Mouse (Mus musculus) embryonic facial prominence, embryonic 13.5 days (tissue): ENCODE data around the gene Tbc1d22a. TPM values are rescaled to one million over a fixed set of nuclear protein-coding genes. Genes with fewer than 3 reads are reported as not detected.
A peak's percentile ranks its signal among the peaks of the same experiment; 100 is the strongest.
"Not testable (repeated sequence)": the region's sequence is repeated elsewhere in the genome, so short reads cannot be mapped to it uniquely, and the experiment has no call there.

ENCODE experiments used
- ATAC-seq: fragments of 200-750 bp; cut with Nextera tagmentation; 2 replicates; pipeline ENCODE4 v1.8.0; 2017; ENCODE audit warnings: low read depth; ENCODE audit not compliant: insufficient number of reproducible peaks, insufficient read depth, low FRiP score, low TSS enrichment
- H3K27ac ChIP-seq: fragments of 300-500 bp; sonication (generic); 2 replicates; pipeline ENCODE4 v1.5.1; 2015; ENCODE audit warnings: moderate library complexity, mild to moderate bottlenecking, inconsistent platforms
- H3K27me3 ChIP-seq: fragments of 300-500 bp; sonication (generic); 2 replicates; pipeline ENCODE4 v1.6.1; 2015; ENCODE audit warnings: mild to moderate bottlenecking, inconsistent platforms
- H3K36me3 ChIP-seq: fragments of 300-500 bp; sonication (generic); 2 replicates; pipeline ENCODE4 v1.6.1; 2015; ENCODE audit warnings: mild to moderate bottlenecking, inconsistent platforms
- H3K4me1 ChIP-seq: fragments of 300-500 bp; sonication (generic); 2 replicates; pipeline ENCODE4 v1.6.1; 2015; ENCODE audit warnings: inconsistent platforms
- H3K4me2 ChIP-seq: fragments of 300-500 bp; sonication (generic); 2 replicates; pipeline ENCODE4 v1.6.1; 2015; ENCODE audit warnings: moderate library complexity, mild to moderate bottlenecking, inconsistent platforms
- H3K4me3 ChIP-seq: fragments of 300-500 bp; sonication (generic); 2 replicates; pipeline ENCODE4 v1.5.1; 2015; ENCODE audit warnings: mild to moderate bottlenecking, inconsistent platforms
- H3K9ac ChIP-seq: fragments of 300-500 bp; sonication (generic); 2 replicates; pipeline ENCODE4 v1.6.1; 2015; ENCODE audit warnings: mild to moderate bottlenecking, inconsistent platforms
- H3K9me3 ChIP-seq: fragments of 300-500 bp; sonication (generic); 2 replicates; pipeline ENCODE4 v1.6.1; 2016; ENCODE audit warnings: inconsistent platforms
- WGBS: fragments of 180-500 bp; shearing (Covaris S2); methylation state at CpG from one replicate; pipeline ENCODE4 v1.1.7; 2015; ENCODE audit warnings: mixed read lengths; 5-methylcytosine and 5-hydroxymethylcytosine counted together
- polyA plus RNA-seq: library from polyadenylated mRNA; unstranded; fragments of >200 nt; fragmentation: Nextera tagmentation; extraction: Ambion mirVana; gene quantifications from 2 replicates; pipeline ENCODE4 v1.2.1, GENCODE M21; 2015

Gene Tbc1d22a
- polyA plus RNA-seq, 1 experiment from 2014 or later: 10.8 TPM

DNA sequence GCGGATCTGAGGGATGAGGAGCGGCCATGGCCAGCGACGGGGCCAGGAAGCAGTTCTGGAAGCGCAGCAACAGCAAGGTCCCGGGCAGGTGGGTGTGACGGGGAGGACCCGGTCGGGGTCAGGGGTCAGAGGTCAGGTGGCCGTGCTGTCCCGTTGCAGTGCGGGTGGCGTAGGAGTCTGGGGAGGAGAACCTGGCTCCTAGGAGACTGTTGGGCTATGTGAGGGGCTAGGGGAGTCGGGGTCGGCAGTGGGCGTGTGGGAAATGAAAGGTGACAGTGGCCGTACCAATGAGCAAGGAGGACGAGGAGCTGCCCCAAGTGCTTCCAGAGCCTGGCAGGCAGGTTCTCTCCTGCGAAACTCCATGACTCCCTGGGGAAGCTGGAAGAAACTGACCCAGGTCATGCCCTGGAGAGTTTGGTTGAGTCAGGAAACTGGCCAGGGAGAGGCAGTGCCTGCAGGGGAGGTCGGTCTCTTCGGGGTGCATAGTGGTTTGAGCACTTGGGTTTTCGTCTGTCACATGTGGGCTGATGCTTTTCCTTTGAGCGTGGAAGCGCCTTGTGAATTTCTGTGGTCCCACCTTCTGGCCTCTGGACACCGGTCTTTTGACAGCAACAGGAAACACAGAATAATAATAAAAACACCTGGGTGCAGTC, 416 bp downstream of the Tbc1d22a start:
- ATAC-seq: no peak

DNA sequence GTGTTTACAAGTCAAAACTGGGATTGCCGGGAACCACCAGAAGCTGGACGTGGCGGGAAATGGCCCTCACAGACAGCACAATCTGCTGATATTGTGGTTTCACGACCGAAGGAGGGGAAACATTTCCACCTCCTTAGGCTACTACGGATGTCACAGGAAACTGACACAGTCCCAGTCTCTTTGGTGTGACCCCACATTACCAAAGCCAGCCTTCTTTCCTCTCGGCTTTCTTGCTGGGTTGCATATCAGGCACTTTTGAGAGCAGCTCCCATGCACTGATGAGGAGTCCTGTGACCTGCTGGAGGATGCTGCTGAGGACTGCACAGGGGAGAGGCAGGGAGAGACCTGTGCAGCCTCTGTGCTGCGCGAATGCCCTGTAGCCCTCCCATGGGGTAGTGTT, 2.4 kb downstream of the Tbc1d22a start:
- not testable (repeated sequence) for H3K4me2 ChIP-seq, H3K4me3 ChIP-seq, H3K9ac ChIP-seq, ATAC-seq, H3K9me3 ChIP-seq, H3K27me3 ChIP-seq, H3K27ac ChIP-seq, H3K36me3 ChIP-seq
- peaks cover 22% of the 10 kb centered on the region for H3K4me1 ChIP-seq
- 82% methylated on average over 9 of the region's 9 CpGs for WGBS

More for the DNA sequence above, 416 bp downstream of the Tbc1d22a start:
- Histone ChIP-seq H3K4me1 (peaks cover 22% of the 10 kb centered on the region), H3K36me3 (0 out of 2 replicates have a peak, but pooled peaks cover 3% of the 10 kb centered on the region), H3K4me2 (peak overlapping the region; percentile 99), H3K27ac (peak overlapping the region; percentile 91), H3K4me3 (peak overlapping the region; percentile 97), H3K9me3 (no peaks in the 10 kb centered on the region), H3K9ac (peak overlapping the region; percentile 93), H3K27me3 (no peaks in the 10 kb centered on the region)
- 11% methylated on average over 25 of the region's 25 CpGs for WGBS

DNA sequence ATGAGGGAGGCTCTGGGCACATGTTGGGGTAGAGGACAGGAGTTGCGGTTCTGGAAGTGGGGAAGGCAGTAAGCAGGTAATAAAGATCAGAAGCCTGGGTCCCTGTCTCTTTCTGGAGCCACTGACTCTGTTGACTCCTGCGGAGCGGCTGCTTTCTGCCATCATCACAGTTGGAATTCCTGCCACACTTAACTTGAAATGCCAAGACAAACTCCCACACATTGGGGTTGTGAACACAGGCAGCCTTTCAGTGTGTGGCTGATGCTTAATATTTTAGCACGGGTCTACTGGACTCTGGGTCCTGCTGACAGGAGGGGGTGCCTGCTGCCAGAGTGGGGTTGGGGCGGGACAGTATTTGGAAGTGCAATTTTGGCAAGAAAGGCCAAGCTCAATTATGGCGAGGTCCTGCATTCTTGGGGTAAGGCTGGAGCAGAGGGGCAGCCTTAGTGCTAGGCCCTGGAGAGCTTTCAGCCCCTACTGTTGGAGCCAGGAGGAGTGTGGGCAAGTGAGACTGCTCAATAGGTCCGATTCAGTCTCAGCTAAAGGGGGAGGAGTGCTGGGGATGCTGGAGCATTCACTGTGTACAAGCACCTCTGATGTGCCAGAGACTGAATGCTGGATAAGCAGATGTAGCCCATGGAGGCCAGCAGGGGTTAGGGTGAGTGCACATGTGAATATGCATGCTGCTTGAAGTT, 5.4 kb downstream of the Tbc1d22a start:
- no peaks in the 10 kb centered on the region for H3K27me3 ChIP-seq
- peaks cover 3% of the 10 kb centered on the region; the same call in 1 of the 2 replicates for H3K36me3 ChIP-seq
- no peak overlapping the region for H3K4me3 ChIP-seq
- H3K4me2 ChIP-seq: no peak overlapping the region
- H3K4me1 ChIP-seq: peaks cover 8% of the 10 kb centered on the region
- ATAC-seq: no peak
- WGBS: 74% methylated on average over 7 of the region's 7 CpGs
- H3K9ac ChIP-seq: no peak overlapping the region
- H3K27ac ChIP-seq: no peak overlapping the region
- no peaks in the 10 kb centered on the region for H3K9me3 ChIP-seq

DNA sequence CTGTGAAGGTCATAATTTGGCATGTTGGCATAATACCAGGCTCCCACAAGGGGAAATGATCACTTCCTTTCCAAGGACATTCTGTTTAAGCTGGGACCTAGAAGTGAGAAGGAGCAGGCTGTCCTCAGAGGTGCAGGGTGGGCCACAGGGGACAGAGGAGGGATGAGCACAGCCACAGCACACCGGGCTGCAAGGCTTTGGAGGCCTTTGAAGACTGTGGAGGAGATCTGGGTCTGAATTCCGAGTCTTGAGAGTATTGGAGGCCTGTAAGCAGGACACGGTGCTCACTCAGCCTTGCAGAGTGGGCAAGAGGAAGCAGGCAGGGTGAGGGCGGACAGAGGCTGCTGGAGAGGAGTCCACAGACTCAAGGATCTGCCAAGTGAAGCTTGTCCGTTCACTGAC, 6.0 kb downstream of the Tbc1d22a start:
- no peaks in the 10 kb centered on the region for H3K27me3 ChIP-seq
- no peak overlapping the region for H3K4me3 ChIP-seq
- WGBS: 86% methylated on average over 5 of the region's 5 CpGs
- no peak for ATAC-seq
- no peak overlapping the region for H3K27ac ChIP-seq
- H3K36me3 ChIP-seq: peaks cover 3% of the 10 kb centered on the region; the same call in 1 of the 2 replicates
- peaks cover 3% of the 10 kb centered on the region; the same call in 1 of the 2 replicates for H3K4me1 ChIP-seq
- no peak overlapping the region for H3K4me2 ChIP-seq
- H3K9ac ChIP-seq: no peak overlapping the region
- H3K9me3 ChIP-seq: no peaks in the 10 kb centered on the region

DNA sequence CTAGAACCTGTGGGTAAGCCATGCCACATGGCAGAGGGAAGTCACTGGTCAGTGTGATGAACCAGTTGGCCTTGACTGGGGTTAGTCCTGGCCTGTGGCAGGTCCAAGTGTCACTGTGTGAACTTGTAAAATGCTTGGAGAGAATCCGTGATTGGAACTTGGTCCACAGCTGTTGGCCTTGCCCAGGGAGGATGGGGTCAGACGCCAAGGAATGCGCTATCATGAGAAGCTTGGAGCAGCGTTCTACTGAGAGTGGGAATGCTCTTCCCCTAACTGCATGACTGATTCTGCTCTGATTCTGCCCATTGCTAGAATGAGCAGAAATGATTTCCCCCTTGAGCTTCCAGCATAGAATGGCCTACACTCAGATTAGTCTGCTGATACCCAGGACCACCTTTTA, 6.5 kb downstream of the Tbc1d22a start:
- Histone ChIP-seq H3K9ac (no peak overlapping the region), H3K27ac (no peak overlapping the region), H3K4me1 (no peaks in the 10 kb centered on the region), H3K27me3 (no peaks in the 10 kb centered on the region), H3K36me3 (peaks cover 3% of the 10 kb centered on the region; the same call in 1 of the 2 replicates), H3K4me3 (no peak overlapping the region), H3K9me3 (no peaks in the 10 kb centered on the region), H3K4me2 (no peak overlapping the region)
- no peak for ATAC-seq
- 77% methylated on average over 4 of the region's 4 CpGs for WGBS

DNA sequence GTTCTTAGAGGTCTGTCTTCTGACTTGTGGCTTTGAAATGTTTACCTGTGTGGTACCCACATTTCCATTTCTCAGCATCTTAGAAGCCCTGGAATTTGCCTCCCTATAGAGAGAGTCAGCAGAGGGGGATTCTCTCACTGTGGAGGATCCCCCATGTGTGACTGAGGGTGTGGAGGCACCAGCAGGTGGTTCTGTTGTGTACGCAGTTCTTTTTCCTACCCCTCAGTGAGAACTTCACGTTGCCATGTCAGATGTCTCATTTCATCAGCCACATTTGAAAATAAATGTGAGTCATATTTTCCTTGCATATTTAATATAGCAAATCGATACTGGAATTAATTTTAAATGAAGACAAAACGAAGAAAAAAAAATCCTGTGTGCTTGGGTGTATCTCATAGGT, 7.1 kb downstream of the Tbc1d22a start:
- Histone ChIP-seq H3K36me3 (peaks cover 3% of the 10 kb centered on the region; the same call in 1 of the 2 replicates), H3K9ac (no peak overlapping the region), H3K9me3 (no peaks in the 10 kb centered on the region), H3K4me1 (no peaks in the 10 kb centered on the region), H3K27ac (no peak overlapping the region), H3K4me2 (no peak overlapping the region), H3K4me3 (no peak overlapping the region), H3K27me3 (no peaks in the 10 kb centered on the region)
- no peak for ATAC-seq
- WGBS: 85% methylated on average over 4 of the region's 4 CpGs

DNA sequence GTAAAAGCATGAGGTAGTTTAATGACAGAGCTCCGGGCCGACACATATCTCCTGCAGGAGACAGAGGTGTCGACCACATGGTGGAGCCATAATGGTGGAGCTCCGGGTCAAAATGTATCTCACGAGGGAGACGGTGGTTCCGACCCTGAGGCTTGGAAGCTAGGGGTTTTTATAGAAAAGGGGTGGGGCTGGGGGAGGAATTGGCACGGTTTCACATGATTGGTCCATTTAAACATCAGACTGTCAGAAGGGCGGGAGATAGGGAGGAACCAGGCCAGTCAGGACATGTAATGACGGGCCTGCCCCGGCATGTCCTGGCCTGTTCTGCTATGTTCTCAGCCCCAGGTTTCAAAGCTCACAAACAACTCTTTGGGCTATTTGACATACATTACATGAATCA, 7.6 kb downstream of the Tbc1d22a start:
- H3K4me3 ChIP-seq, H3K27ac ChIP-seq, H3K36me3 ChIP-seq, ATAC-seq, H3K4me2 ChIP-seq, H3K27me3 ChIP-seq, H3K9ac ChIP-seq, H3K4me1 ChIP-seq, H3K9me3 ChIP-seq: not testable (repeated sequence)
- WGBS: 78% methylated on average over 11 of the region's 11 CpGs

DNA sequence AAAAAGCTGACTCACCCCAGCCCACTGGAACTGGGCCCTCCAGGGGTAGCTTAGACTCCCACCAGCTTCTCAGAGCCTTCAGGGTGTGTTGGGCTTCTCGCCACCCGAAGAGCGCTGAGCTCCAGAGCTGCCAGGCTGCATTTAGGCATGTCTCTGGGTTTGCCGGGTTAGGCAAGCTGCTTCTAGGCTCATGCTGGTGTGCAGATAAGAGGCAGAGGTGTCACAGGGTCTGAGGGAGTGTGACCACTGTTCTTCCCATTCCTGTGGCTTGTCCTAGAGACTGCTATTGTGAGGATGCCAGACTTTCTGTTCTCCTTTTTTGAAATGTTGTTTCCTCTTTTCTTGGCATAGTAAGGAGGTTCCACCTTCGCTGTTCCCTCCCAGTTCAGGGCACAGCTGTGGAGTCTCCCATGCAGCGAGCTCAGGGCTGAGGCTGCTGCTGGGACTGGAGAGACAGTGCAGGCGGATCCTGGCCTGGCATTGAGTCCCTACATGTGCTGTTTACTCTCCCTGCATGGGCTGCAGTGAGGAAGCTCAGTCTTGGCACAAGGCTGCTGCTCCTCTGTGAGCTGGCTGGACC, 10.8 kb downstream of the Tbc1d22a start:
- Histone ChIP-seq H3K36me3 (peaks cover 3% of the 10 kb centered on the region; the same call in 1 of the 2 replicates), H3K4me2 (no peak overlapping the region), H3K9ac (no peak overlapping the region), H3K4me1 (no peaks in the 10 kb centered on the region), H3K4me3 (no peak overlapping the region), H3K9me3 (no peaks in the 10 kb centered on the region), H3K27ac (no peak overlapping the region), H3K27me3 (no peaks in the 10 kb centered on the region)
- 89% methylated on average over 7 of the region's 7 CpGs for WGBS
- no peak for ATAC-seq

DNA sequence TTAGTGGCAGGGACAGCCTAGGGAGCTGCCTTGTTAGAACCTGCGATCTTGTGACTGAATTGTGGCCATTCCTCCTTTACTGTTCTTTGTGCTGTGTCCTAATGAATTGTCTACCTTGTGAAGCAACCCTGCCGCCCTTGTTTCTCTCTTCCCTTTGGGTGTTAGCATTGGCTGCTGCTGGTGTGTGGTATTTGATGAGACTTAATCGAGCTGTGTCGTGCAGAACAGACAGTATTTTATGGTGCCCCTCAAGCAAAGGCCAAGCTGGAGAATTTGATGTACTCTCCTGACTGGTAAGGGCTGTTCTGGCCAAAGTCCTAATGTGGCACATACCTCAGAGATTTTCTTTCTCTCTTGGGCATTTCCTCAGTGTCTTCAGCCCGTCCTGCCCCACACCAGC, 12.0 kb downstream of the Tbc1d22a start:
- Histone ChIP-seq H3K36me3 (peaks cover 3% of the 10 kb centered on the region; the same call in 1 of the 2 replicates), H3K27ac (no peak overlapping the region), H3K4me1 (no peaks in the 10 kb centered on the region), H3K27me3 (no peaks in the 10 kb centered on the region), H3K9me3 (no peaks in the 10 kb centered on the region), H3K9ac (no peak overlapping the region), H3K4me2 (no peak overlapping the region), H3K4me3 (no peak overlapping the region)
- ATAC-seq: no peak
- 73% methylated on average over 5 of the region's 5 CpGs for WGBS

DNA sequence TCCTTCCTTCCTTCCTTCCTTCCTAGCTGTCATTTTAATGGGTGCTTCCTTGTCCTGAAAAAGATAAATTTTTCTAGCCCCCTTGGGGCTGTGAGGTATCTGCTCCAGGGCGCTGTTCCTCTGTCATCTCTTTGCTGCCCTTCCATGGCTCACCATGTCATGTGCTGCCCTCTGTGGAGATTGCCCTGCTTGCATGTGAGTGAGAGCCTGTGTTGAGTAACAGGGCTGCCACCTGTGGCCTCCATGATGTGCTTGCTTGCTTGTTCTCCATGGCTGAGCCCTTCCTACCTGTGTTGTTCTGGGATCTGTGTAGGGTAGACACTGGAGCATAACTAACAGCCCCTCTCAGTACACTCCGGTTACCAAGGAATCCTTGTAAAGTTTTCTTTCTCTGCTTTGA, 12.7 kb downstream of the Tbc1d22a start:
- peaks cover 3% of the 10 kb centered on the region; the same call in 1 of the 2 replicates for H3K36me3 ChIP-seq
- 78% methylated on average over 2 of the region's 2 CpGs for WGBS
- ATAC-seq: no peak
- H3K4me3 ChIP-seq: no peak overlapping the region
- H3K9ac ChIP-seq: no peak overlapping the region
- H3K27me3 ChIP-seq: no peaks in the 10 kb centered on the region
- H3K27ac ChIP-seq: no peak overlapping the region
- no peak overlapping the region for H3K4me2 ChIP-seq
- no peaks in the 10 kb centered on the region for H3K9me3 ChIP-seq
- no peaks in the 10 kb centered on the region for H3K4me1 ChIP-seq

DNA sequence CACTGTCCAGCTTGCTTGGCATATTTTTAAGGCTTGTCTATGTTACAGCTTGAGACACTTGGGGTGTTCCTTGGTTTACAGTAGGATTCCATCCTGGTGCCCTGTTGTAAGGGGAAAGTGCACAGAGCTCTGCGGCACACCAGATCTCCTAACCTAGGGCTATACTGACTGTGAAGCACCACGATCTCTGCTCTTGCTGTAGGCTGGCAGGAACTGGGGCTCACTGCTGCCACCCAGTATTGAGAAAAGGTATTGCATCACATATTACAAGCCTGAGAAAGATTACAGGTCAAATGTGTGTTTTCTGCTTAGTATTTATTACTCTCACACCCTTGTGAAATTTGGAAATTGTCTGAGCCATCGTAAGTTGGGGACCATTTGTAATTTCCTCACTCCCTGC, 13.9 kb downstream of the Tbc1d22a start:
- Histone ChIP-seq H3K4me1 (no peaks in the 10 kb centered on the region), H3K9ac (no peak overlapping the region), H3K4me3 (no peak overlapping the region), H3K27me3 (no peaks in the 10 kb centered on the region), H3K9me3 (no peaks in the 10 kb centered on the region), H3K36me3 (peaks cover 3% of the 10 kb centered on the region; the same call in 1 of the 2 replicates), H3K4me2 (no peak overlapping the region), H3K27ac (no peak overlapping the region)
- no peak for ATAC-seq
- 39% methylated on average over 3 of the region's 3 CpGs for WGBS

DNA sequence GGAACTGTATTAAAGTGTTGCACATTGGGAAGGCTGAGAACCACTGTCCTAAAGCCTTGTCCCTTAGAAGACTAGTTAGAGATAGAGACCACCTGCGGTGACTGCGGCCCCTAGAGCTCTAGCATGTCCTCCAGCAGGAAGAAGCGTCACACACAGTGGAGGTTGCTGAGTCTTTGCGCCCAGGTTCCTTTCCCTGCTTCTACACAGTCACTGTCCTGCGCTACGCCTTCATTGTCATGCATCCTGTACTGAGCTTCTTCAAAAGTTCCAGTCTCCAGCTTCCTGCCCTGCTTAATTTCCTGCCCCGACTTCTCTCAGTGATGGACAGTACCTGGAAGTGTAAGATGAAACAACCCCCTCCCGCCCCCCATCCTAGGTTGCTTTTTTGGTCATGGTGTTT, 14.8 kb downstream of the Tbc1d22a start:
- no peak overlapping the region for H3K4me3 ChIP-seq
- 87% methylated on average over 8 of the region's 8 CpGs for WGBS

More for the DNA sequence above, 14.8 kb downstream of the Tbc1d22a start:
- no peaks in the 10 kb centered on the region for H3K36me3 ChIP-seq
- H3K9ac ChIP-seq: no peak overlapping the region
- no peak overlapping the region for H3K27ac ChIP-seq
- H3K4me2 ChIP-seq: no peak overlapping the region
- no peaks in the 10 kb centered on the region for H3K4me1 ChIP-seq
- no peaks in the 10 kb centered on the region for H3K9me3 ChIP-seq
- ATAC-seq: no peak
- no peaks in the 10 kb centered on the region for H3K27me3 ChIP-seq
